Mouse (Mus musculus) liver, postnatal 0 days (tissue): Measurements from ENCODE around the gene Atraid. TPM values are rescaled to one million over a fixed set of nuclear protein-coding genes. Genes with fewer than 3 reads are reported as not detected.
"Not testable (repeated sequence)": the region's sequence is repeated elsewhere in the genome, so short reads cannot be mapped to it uniquely, and the experiment has no call there.

Source experiments
- ATAC-seq: fragments of 200-750 bp; cut with Nextera tagmentation; 2 replicates; pipeline ENCODE4 v1.8.0; 2017; ENCODE audit warnings: mild to moderate bottlenecking, moderate library complexity
- DNase-seq: peaks from one replicate; pipeline ENCODE4 v3.0.0-alpha.2; 2016
- H3K27ac ChIP-seq: fragments of 300-500 bp; sonication (generic); 2 replicates; pipeline ENCODE4 v1.5.1; 2014; ENCODE audit warnings: antibody characterized with exemption, moderate library complexity, mild to moderate bottlenecking, low read depth
- H3K27me3 ChIP-seq: fragments of 300-500 bp; sonication (generic); 2 replicates; pipeline ENCODE4 v1.6.1; 2014; ENCODE audit warnings: low read length, control low read depth, mixed read lengths; ENCODE audit not compliant: insufficient read depth
- H3K36me3 ChIP-seq: fragments of 300-500 bp; sonication (generic); replicated peaks from 2 replicates; pipeline ENCODE4 v1.6.1; 2014; ENCODE audit warnings: mild to moderate bottlenecking, control low read depth, low read length, moderate library complexity, mixed read lengths; ENCODE audit not compliant: insufficient read depth
- H3K4me1 ChIP-seq: fragments of 300-500 bp; sonication (generic); 2 replicates; pipeline ENCODE4 v1.6.1; 2014; ENCODE audit warnings: antibody characterized with exemption, mild to moderate bottlenecking, control low read depth; ENCODE audit not compliant: insufficient read depth
- H3K4me2 ChIP-seq: fragments of 300-500 bp; sonication (generic); 2 replicates; pipeline ENCODE4 v1.6.1; 2014; ENCODE audit warnings: low read depth, mild to moderate bottlenecking, low read length, moderate library complexity, mixed read lengths
- H3K4me3 ChIP-seq: fragments of 300-500 bp; sonication (generic); 2 replicates; pipeline ENCODE4 v1.5.1; 2014; ENCODE audit warnings: low read depth, low read length
- H3K9ac ChIP-seq: fragments of 300-500 bp; sonication (generic); replicated peaks from 2 replicates; pipeline ENCODE4 v1.6.1; 2014; ENCODE audit warnings: mild to moderate bottlenecking, moderate library complexity
- H3K9me3 ChIP-seq: fragments of 300-500 bp; sonication (generic); 2 replicates; pipeline ENCODE4 v1.6.1; 2016; ENCODE audit warnings: mild to moderate bottlenecking, control low read depth, low read length, mixed read lengths
- CTCF ChIP-seq: sonication (generic); IDR thresholded peaks from 2 replicates; pipeline ENCODE4 v1.5.1; 2016; ENCODE audit warnings: antibody characterized with exemption, low read depth
- EP300 ChIP-seq: IDR thresholded peaks from 2 replicates; pipeline ENCODE4 v1.6.1; 2016; ENCODE audit warnings: antibody characterized with exemption, low read depth, mild to moderate bottlenecking
- WGBS: fragments of 180-500 bp; shearing (Covaris S2); extraction: QIAGEN DNeasy Blood & Tissue Kit; methylation state at CpG from one replicate; pipeline ENCODE4 v1.1.7; 2014; ENCODE audit not compliant: insufficient replicate concordance; 5-methylcytosine and 5-hydroxymethylcytosine counted together
- polyA plus RNA-seq: library from polyadenylated mRNA; unstranded; fragments of >200 nt; fragmentation: Nextera tagmentation; extraction: Ambion mirVana; gene quantifications from 2 replicates; pipeline ENCODE4 v1.2.1, GENCODE M21; 2015

Gene Atraid
- polyA plus RNA-seq, 1 experiment from 2014 or later, result 162 TPM

DNA sequence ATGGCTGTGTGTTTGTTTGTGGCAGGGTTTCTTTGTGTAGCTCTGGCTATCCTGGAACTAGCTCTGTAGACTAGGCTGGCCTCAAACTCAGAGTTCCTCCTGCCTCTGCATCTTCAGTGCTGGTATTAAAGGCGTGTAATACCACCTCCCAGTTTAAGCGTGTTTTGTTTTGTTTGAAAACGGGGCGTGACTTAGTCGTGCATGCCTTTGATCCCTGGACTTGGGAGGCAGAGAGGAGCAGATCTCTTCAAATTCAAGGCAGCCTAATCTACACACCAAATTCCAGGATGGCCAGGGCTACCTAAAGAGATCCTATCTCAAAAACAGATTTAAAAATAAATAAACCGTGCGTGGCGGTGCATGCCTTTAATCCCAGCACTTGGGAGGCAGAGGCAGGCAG is 16.6 kb upstream of the Atraid start:
- H3K4me2 ChIP-seq, result no peak overlapping the region
- 0 out of 2 replicates have a peak, but pooled peaks cover 5% of the 10 kb centered on the region for H3K4me1 ChIP-seq
- no peaks in the 10 kb centered on the region for H3K9me3 ChIP-seq
- TF ChIP-seq EP300 (no peak), CTCF (no peak)
- DNase-seq, result no peak
- no peaks in the 10 kb centered on the region for H3K36me3 ChIP-seq
- H3K27ac ChIP-seq, result no peak overlapping the region
- no peaks in the 10 kb centered on the region for H3K27me3 ChIP-seq
- no peak for ATAC-seq
- no peak overlapping the region for H3K4me3 ChIP-seq
- no peak overlapping the region for H3K9ac ChIP-seq
- 80% methylated on average over 8 of the region's 8 CpGs for WGBS

DNA sequence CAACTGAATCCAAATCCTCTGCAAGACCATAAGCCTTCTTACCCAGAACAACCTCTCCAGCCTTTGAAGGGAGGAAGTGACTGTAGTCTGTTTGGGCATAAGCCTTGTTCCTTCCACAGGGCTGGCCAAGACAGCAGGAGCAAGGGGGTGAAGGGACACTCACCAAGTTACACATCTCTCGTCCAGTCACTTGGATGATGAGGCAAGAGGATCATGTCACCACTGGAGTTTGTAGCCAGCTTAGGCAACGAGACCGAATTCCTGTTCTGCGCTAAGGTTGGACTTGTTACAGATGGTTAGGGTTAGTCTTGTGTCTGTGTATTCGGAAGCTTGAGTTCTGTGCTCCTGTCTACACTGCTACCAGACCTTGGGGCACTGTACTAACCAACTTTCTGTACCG is 13.4 kb upstream of the Atraid start:
- 81% methylated on average over 6 of the region's 6 CpGs for WGBS
- Histone ChIP-seq H3K9me3 (no peaks in the 10 kb centered on the region), H3K36me3 (0 out of 2 replicates have a peak, but pooled peaks cover 4% of the 10 kb centered on the region), H3K4me3 (no peak overlapping the region), H3K9ac (no peak overlapping the region), H3K27ac (no peak overlapping the region), H3K4me2 (no peak overlapping the region), H3K4me1 (0 out of 2 replicates have a peak, but pooled peaks cover 5% of the 10 kb centered on the region), H3K27me3 (no peaks in the 10 kb centered on the region)
- DNase-seq (no peak), ATAC-seq (no peak)
- TF ChIP-seq CTCF, result no peak
- no peak for TF ChIP-seq EP300

DNA sequence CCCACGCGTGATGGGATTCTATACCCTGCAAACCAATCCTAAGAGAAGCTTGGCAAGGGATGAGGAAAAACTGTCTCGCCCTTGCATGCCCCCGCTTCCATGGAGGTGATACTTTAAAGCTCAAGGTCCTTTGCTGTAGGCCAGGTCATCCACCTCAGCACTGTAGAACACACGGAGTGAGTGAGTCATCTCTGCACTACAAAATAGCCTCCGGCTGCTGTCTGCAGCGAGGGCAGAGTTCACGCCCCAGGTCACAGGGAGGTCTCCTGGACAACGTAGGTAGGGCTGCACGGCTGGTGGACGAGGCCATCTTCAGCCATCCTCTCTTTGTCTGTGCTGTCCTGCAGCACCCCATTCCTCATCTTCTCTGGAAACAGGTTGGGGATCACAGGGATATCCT is 11.6 kb upstream of the Atraid start:
- H3K9ac ChIP-seq, H3K27me3 ChIP-seq, H3K9me3 ChIP-seq, H3K4me3 ChIP-seq, H3K4me2 ChIP-seq, H3K36me3 ChIP-seq, H3K4me1 ChIP-seq: not testable (repeated sequence)
- ATAC-seq (peak; percentile 98), DNase-seq (peak; percentile 33)
- peak overlapping the region; percentile 56; the same call in 1 of the 2 replicates for H3K27ac ChIP-seq
- 66% methylated on average over 11 of the region's 11 CpGs for WGBS

GRCm38 (mm10) chr5:31038171-31038845 is 9.8 kb upstream of the Atraid start:
- Histone ChIP-seq H3K4me2 (no peak overlapping the region), H3K27ac (no peak overlapping the region), H3K9ac (no peak overlapping the region), H3K27me3 (no peaks in the 10 kb centered on the region), H3K4me1 (0 out of 2 replicates have a peak, but pooled peaks cover 5% of the 10 kb centered on the region), H3K36me3 (peaks cover 12% of the 10 kb centered on the region), H3K4me3 (no peak overlapping the region), H3K9me3 (no peaks in the 10 kb centered on the region)
- 76% methylated on average over 7 of the region's 7 CpGs for WGBS
- ATAC-seq, result no peak
- DNase-seq, result no peak
- TF ChIP-seq EP300 (no peak), CTCF (no peak)

DNA sequence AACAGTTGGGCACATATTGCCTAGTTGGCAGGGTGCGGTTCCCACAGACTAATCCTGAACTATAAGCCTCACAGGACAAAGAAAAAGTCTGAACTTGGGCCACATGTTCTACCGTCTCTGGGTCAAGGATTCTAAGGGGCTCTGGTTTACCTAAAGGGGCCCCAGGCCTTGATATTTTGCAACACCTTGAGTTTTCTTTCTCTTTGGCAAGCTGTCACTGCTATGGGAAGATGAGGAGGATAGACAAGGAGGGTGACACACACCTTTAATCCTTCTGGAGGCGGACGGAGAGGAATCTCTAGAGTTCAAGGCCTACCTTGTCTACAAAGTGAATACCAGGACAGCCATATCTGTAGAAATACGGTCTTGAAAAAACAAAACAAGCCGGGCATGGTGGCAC is 1.7 kb upstream of the Atraid start:
- H3K4me2 ChIP-seq, result no peak overlapping the region
- peaks cover 8% of the 10 kb centered on the region for H3K36me3 ChIP-seq
- H3K27me3 ChIP-seq, result no peaks in the 10 kb centered on the region

DNA sequence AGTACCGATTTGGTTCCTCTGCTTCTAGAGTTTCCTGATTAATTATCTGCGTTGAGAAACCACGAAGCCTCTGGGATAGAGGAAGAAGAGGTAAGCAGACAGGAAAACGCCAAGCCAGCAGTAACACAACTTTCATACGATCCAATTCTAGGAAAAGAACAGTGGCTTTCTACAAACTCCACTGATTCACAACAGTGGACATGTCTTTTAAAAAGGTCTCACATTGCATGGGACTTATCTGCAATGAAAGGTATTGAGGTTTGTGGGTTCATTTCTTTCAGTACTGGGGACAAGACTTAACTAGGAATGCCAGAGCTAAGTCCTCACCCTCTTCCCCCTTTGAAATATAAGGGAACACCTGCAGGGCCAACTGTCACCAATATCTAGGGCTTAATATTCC is 1.0 kb upstream of the Atraid start:
- Histone ChIP-seq H3K4me1 (peaks cover 7% of the 10 kb centered on the region; the same call in 1 of the 2 replicates), H3K27me3 (no peaks in the 10 kb centered on the region), H3K9ac (peak overlapping the region; percentile 80), H3K4me3 (peak overlapping the region; percentile 72), H3K9me3 (no peaks in the 10 kb centered on the region), H3K4me2 (peak overlapping the region; percentile 98), H3K36me3 (peaks cover 3% of the 10 kb centered on the region), H3K27ac (no peak overlapping the region)
- WGBS, result 30% methylated on average over 5 of the region's 5 CpGs
- ATAC-seq, result no peak
- TF ChIP-seq CTCF (no peak), EP300 (no peak)
- DNase-seq, result no peak

More for the DNA sequence above, 1.7 kb upstream of the Atraid start:
- Histone ChIP-seq H3K9me3 (no peaks in the 10 kb centered on the region), H3K4me3 (no peak overlapping the region), H3K9ac (no peak overlapping the region), H3K4me1 (peaks cover 7% of the 10 kb centered on the region; the same call in 1 of the 2 replicates), H3K27ac (no peak overlapping the region)
- TF ChIP-seq CTCF, result no peak
- no peak for TF ChIP-seq EP300
- ATAC-seq (no peak), DNase-seq (no peak)
- 81% methylated on average over 6 of the region's 6 CpGs for WGBS
